Mouse (Mus musculus): ENCODE measurements around the gene Tbc1d24. TPM values are rescaled to one million over a fixed set of nuclear protein-coding genes. Genes with fewer than 3 reads are reported as not detected.

Tbc1d24 gene
- total and polyA plus RNA-seq, 3 experiments: 4.2 to 6.6 (median 4.5) TPM

DNA sequence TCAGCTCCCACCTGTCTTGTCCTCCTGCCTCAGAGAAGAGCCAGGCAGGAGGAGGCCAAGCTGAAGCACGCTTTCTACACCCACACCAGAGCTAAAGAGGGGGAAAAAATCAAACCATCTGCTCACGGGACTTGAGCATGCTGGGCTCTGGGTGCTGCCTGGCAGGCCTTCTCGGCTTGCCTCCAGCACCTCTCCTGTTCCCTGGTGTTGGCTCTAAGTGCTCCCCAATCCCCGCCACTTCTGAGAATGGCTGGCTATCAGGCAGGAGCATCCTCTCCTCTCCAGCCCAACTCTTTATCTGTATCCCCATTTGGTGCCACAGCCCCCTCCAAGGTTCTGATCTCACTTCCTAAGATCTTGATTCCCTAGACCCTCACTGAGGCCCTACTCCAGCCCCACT is 6.1 kb downstream of the Tbc1d24 start (continued):
- TF ChIP-seq TCF12 (IDR thresholded peaks at IDR 0.05; ENCODE audit: low read depth, low read length) (no peak), USF2 (conservative IDR thresholded peaks at IDR 0.05; ENCODE audit: low read depth, low read length) (no peak)

- no peak for TF ChIP-seq UBTF (IDR thresholded peaks at IDR 0.05; ENCODE audit: low read depth, low read length)
- no peak for TF ChIP-seq TCF12 (IDR thresholded peaks at IDR 0.05; ENCODE audit: low read depth, low read length)
- no peak for TF ChIP-seq EP300 (IDR thresholded peaks at IDR 0.05; ENCODE audit: low read length)
- no peak for TF ChIP-seq NRF1 (IDR thresholded peaks at IDR 0.05; ENCODE audit: low read depth, low read length)
- no peak for TF ChIP-seq GABPA (IDR thresholded peaks at IDR 0.05; ENCODE audit: insufficient replicate concordance, low read depth, low read length)
- TF ChIP-seq ZC3H11A (IDR thresholded peaks at IDR 0.05; ENCODE audit: low read depth, low read length): no peak
- TF ChIP-seq E2F4 (IDR thresholded peaks at IDR 0.05; ENCODE audit: insufficient replicate concordance, low read depth, low read length): no peak
- no peak for TF ChIP-seq HCFC1 (IDR thresholded peaks at IDR 0.05; ENCODE audit: low read depth, low read length)
- no peak for TF ChIP-seq ELF1 (IDR thresholded peaks at IDR 0.05; ENCODE audit: low read depth, low read length)
- no peak for TF ChIP-seq ZMIZ1 (IDR thresholded peaks at IDR 0.05; ENCODE audit: low read depth, low read length)
- no peak for TF ChIP-seq PAX5 (IDR thresholded peaks at IDR 0.05; ENCODE audit: low read length)
- no peak for TF ChIP-seq POLR2AphosphoS2 (IDR thresholded peaks at IDR 0.05; ENCODE audit: low read depth, low read length)
- no peak for TF ChIP-seq CHD2 (IDR thresholded peaks at IDR 0.05; ENCODE audit: low read length)
- no peak for TF ChIP-seq USF1 (IDR thresholded peaks at IDR 0.05; ENCODE audit: low read depth, low read length)
- no peak for TF ChIP-seq RCOR1 (conservative IDR thresholded peaks at IDR 0.05; ENCODE audit: low read depth, low read length)
- TF ChIP-seq MAFK (IDR thresholded peaks at IDR 0.05; ENCODE audit: insufficient replicate concordance, low read length): no peak
- TF ChIP-seq SMC3 (IDR thresholded peaks at IDR 0.05; ENCODE audit: low read depth, low read length): no peak
- Histone ChIP-seq H3K36me3 (replicated peaks in 1 of 2; ENCODE audit: control insufficient read depth in 1 of 2, insufficient read depth in 1 of 2, low read length in 1 of 2) (peaks cover 0 to 38% of the 10 kb centered on the region in 2 experiments), H3K79me2 (replicated peaks; ENCODE audit: control insufficient read depth, extremely low read depth, insufficient read depth, poor library complexity, severe bottlenecking) (no peaks in the 10 kb centered on the region), H3K9ac (ENCODE audit: insufficient read depth, low read depth) (no peak overlapping the region), H3K9me3 (replicated peaks; ENCODE audit: low read length) (no peaks in the 10 kb centered on the region), H3K27ac (ENCODE audit: insufficient read depth, low read depth) (no peak overlapping the region), H3K4me2 (ENCODE audit: insufficient read depth, low read depth, poor library complexity, severe bottlenecking) (no peak overlapping the region), H3K4me1 (ENCODE audit: control insufficient read depth in 1 of 2, insufficient read depth in 2 of 2) (peaks cover 10 to 42% of the 10 kb centered on the region in 2 experiments), H3K27me3 (replicated peaks) (no peaks in the 10 kb centered on the region), H3K4me3 (replicated peaks in 1 of 3; ENCODE audit: low read depth in 2 of 3, low read length in 2 of 3, poor library complexity in 1 of 3) (no peak overlapping the region)
- in situ Hi-C loops (cut with MboI; ENCODE audit: low pct_ligation_motif_present, low pct_unique_long_range_greater_than_20kb, low sequenced_read_pairs): no loop called here
- DNase-seq (ENCODE audit: extremely low read depth): no peak
- dilution Hi-C loops (cut with MboI; ENCODE audit: extremely low pct_ligation_motif_present, extremely low pct_unique_long_range_greater_than_20kb, low sequenced_read_pairs): no loop called here
Observed at GRCm38 (mm10) chr17:24197032-24197824, 8.1 kb downstream of the Tbc1d24 start.
